Mouse (Mus musculus): ENCODE data around the gene Gm8165.
"Not testable (repeated sequence)": the region's sequence is repeated elsewhere in the genome, so short reads cannot be mapped to it uniquely, and the experiment has no call there.

DNA sequence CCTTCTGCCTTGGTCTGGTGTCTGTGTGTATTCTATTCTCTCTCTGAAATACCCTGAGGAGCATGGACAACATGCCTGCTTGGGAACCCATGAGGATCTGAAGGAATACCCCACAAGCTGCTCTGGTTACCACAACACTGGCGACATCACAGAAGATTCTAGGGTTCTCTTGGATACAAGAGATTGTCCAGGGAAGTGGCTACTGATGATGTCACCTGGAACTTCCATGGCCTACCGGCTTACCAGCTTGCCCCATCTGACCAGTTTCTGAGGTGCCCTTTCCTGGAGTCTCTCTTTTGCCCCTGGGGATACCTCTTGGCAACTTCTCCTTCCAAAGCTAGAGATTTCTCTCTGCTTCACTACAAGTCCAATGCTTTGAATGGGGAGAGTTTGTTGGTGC, at the start of gene Gm8165:
- not testable (repeated sequence) for TF ChIP-seq CTCF (IDR thresholded peaks at IDR 0.05; ENCODE audit: control insufficient read depth, insufficient read depth, low read length); POLR2A (IDR thresholded peaks at IDR 0.05; ENCODE audit: borderline replicate concordance, control insufficient read depth, low read depth, low read length)

Data from bone marrow, adult 2 months (tissue).